Comparison of ENCODE assay signal across 9 mouse cellular contexts in genomic region chr9:15681855-15682466, GRCm38 (mm10). TPM values are rescaled to one million over a fixed set of nuclear protein-coding genes. Genes with fewer than 3 reads are reported as not detected.
DNase-seq lines count a peak whose midpoint lies in the region; ATAC-seq and TF ChIP-seq lines count a peak whose summit lies in the region.
"Had no signal": no experiment of that assay in that cellular context is flagged by ENCODE, and none has a peak within 500 bp of the region (broad histone marks: within the 10 kb centered on the region; RNA-seq: fewer than 3 reads in every experiment).

No protein-coding gene starts in this region.

- no peak overlapping the region for H3K4me2 ChIP-seq in forebrain, embryonic 16.5 days (ENCODE audit: low read length)
- no peak overlapping the region for H3K4me2 ChIP-seq in liver, postnatal 0 days (ENCODE audit: low read depth, low read length)
- H3K4me2 ChIP-seq: heart, embryonic 13.5 days had no signal

- no peak overlapping the region for H3K4me3 ChIP-seq in forebrain, embryonic 16.5 days (replicated peaks; ENCODE audit: low read length)
- H3K4me3 ChIP-seq in liver, postnatal 0 days (ENCODE audit: low read depth, low read length), result no peak overlapping the region
- H3K4me3 ChIP-seq: heart, embryonic 13.5 days had no signal

- peak; percentile 90 for ATAC-seq in forebrain, embryonic 16.5 days
- ATAC-seq in liver, postnatal 0 days, result peak; percentile 74

- H3K9me3 ChIP-seq in forebrain, embryonic 16.5 days (ENCODE audit: control insufficient read depth, low read length), result no peaks in the 10 kb centered on the region
- no peaks in the 10 kb centered on the region for H3K9me3 ChIP-seq in liver, postnatal 0 days (ENCODE audit: low read length)
- H3K9me3 ChIP-seq: heart, embryonic 13.5 days had no signal

- TF ChIP-seq EP300 in liver, postnatal 0 days (IDR thresholded peaks at IDR 0.05; ENCODE audit: low read depth), result no peak

- intact Hi-C loops in heart, postnatal 14 days (cut with DNase I), result loop anchor here (1.0 to 2.0 kb wide), 3 partner anchors 189 to 315 kb away; partner anchors contain the start of gene Smco4

- peak; percentile 92 for TF ChIP-seq CTCF in liver, postnatal 0 days (IDR thresholded peaks at IDR 0.05; ENCODE audit: low read depth)

- no peaks in the 10 kb centered on the region for H3K4me1 ChIP-seq in forebrain, embryonic 16.5 days (replicated peaks; ENCODE audit: control insufficient read depth, insufficient read depth, low read length)
- H3K4me1 ChIP-seq in liver, postnatal 0 days (ENCODE audit: insufficient read depth), result no peaks in the 10 kb centered on the region
- H3K4me1 ChIP-seq: heart, embryonic 13.5 days had no signal

- H3K27me3 ChIP-seq in forebrain, embryonic 16.5 days (replicated peaks; ENCODE audit: control insufficient read depth, insufficient read depth, low read length), result no peaks in the 10 kb centered on the region
- no peaks in the 10 kb centered on the region for H3K27me3 ChIP-seq in liver, postnatal 0 days (ENCODE audit: insufficient read depth, low read length)
- H3K27me3 ChIP-seq: heart, embryonic 13.5 days had no signal

- no peak overlapping the region for H3K27ac ChIP-seq in forebrain, embryonic 16.5 days (ENCODE audit: low read length)
- no peak overlapping the region for H3K27ac ChIP-seq in liver, postnatal 0 days (ENCODE audit: low read depth)
- H3K27ac ChIP-seq: heart, embryonic 13.5 days had no signal

- WGBS in forebrain, embryonic 16.5 days, result 51% methylated on average over 2 of the region's 2 CpGs
- WGBS in liver, postnatal 0 days (ENCODE audit: insufficient replicate concordance), result 46% methylated on average over 2 of the region's 2 CpGs

- H3K9ac ChIP-seq in forebrain, embryonic 16.5 days (replicated peaks; ENCODE audit: low read depth, low read length), result no peak overlapping the region
- H3K9ac ChIP-seq in liver, postnatal 0 days (replicated peaks), result no peak overlapping the region
- H3K9ac ChIP-seq: heart, embryonic 13.5 days had no signal

- no peaks in the 10 kb centered on the region for H3K36me3 ChIP-seq in forebrain, embryonic 16.5 days (ENCODE audit: control insufficient read depth, insufficient read depth)
- no peaks in the 10 kb centered on the region for H3K36me3 ChIP-seq in liver, postnatal 0 days (replicated peaks; ENCODE audit: insufficient read depth, low read length)
- H3K36me3 ChIP-seq: heart, embryonic 13.5 days had no signal

- DNase-seq in ES-CJ7 (ENCODE audit: low read depth, low spot score), result peak; percentile 72
- DNase-seq in cerebellum, adult 11-12 months, result peak; percentile 9
- peak; percentile 74 to 81 for DNase-seq in heart, postnatal 14 days
- peak; percentile 87 to 91 for DNase-seq in kidney, postnatal 4 days
- peak; percentile 67 for DNase-seq in liver, postnatal 0 days
- peak; percentile 65 for DNase-seq in ovary, postnatal 14 days (ENCODE audit: low spot score)
- DNase-seq in thymus, postnatal 36 days, result peak; percentile 39 to 48

RNA-seq across cellular contexts. Expression of gene Slc36a4, which starts 27.6 kb away (rescaled TPM):
- 31.7 and 33.1 TPM in 2 replicates for polyA plus RNA-seq in forebrain, embryonic 16.5 days (2015; fragmentation: Nextera tagmentation; extraction: Ambion mirVana)
- total RNA-seq in heart, postnatal 14 days (2021), result 10 to 100 TPM; 11.9 to 12.3 TPM
- polyA plus RNA-seq in liver, postnatal 0 days (2015; fragmentation: Nextera tagmentation; extraction: Ambion mirVana), result 1.8 and 2.2 TPM in 2 replicates

RNA-seq across cellular contexts. Expression of gene Deup1, which starts 54.2 kb away (rescaled TPM):
- polyA plus RNA-seq in forebrain, embryonic 16.5 days (2015; fragmentation: Nextera tagmentation; extraction: Ambion mirVana), result 1.4 and 1.6 TPM in 2 replicates
- under 1 TPM; 0.24 to 0.26 TPM for total RNA-seq in heart, postnatal 14 days (2021)
- polyA plus RNA-seq in liver, postnatal 0 days (2015; fragmentation: Nextera tagmentation; extraction: Ambion mirVana), result 0.13 and 0.17 TPM in 2 replicates

Comparison
In these comparisons a context has a peak if more than half of its experiments do, and no peak if none do; other contexts are left out.
1. DNase-seq: peak in every context shown above with its lines; median percentile 89 in kidney, postnatal 4 days; 78 in heart, postnatal 14 days; 72 in ES-CJ7; 67 in liver, postnatal 0 days; 65 in ovary, postnatal 14 days; 44 in thymus, postnatal 36 days; 9 in cerebellum, adult 11-12 months.
2. RNA of gene Slc36a4, which starts 27.6 kb away (polyA plus RNA-seq): 31.7 to 33.1 TPM in forebrain, embryonic 16.5 days; 1.8 to 2.2 TPM in liver, postnatal 0 days; every median in the first group is over 10 times any median in the second.